Mouse (Mus musculus) forebrain, embryonic 10.5 days (tissue): ENCODE results near the gene H2-Ob. TPM values are rescaled to one million over a fixed set of nuclear protein-coding genes. Genes with fewer than 3 reads are reported as not detected.

ENCODE experiments used
- DNase-seq: peaks from one replicate; pipeline ENCODE4 v3.0.0-alpha.2; 2017; ENCODE audit warnings: low spot score; ENCODE audit errors: extremely low spot score
- H3K27ac ChIP-seq: fragments of 300-500 bp; sonication (generic); 2 replicates; pipeline ENCODE4 v1.5.1; 2016; ENCODE audit warnings: mild to moderate bottlenecking
- H3K27me3 ChIP-seq: fragments of 300-500 bp; sonication (generic); 2 replicates; pipeline ENCODE4 v1.6.1; 2016; ENCODE audit warnings: mild to moderate bottlenecking; ENCODE audit not compliant: poor library complexity, severe bottlenecking
- H3K36me3 ChIP-seq: fragments of 300-500 bp; sonication (generic); replicated peaks from 2 replicates; pipeline ENCODE4 v1.6.1; 2016; ENCODE audit warnings: mild to moderate bottlenecking, moderate library complexity
- H3K4me1 ChIP-seq: fragments of 300-500 bp; sonication (generic); 2 replicates; pipeline ENCODE4 v1.6.1; 2016
- H3K4me3 ChIP-seq: fragments of 300-500 bp; sonication (generic); 2 replicates; pipeline ENCODE4 v1.5.1; 2016; ENCODE audit warnings: mild to moderate bottlenecking, moderate library complexity
- H3K9me3 ChIP-seq: fragments of 300-500 bp; sonication (generic); 2 replicates; pipeline ENCODE4 v1.6.1; 2016; ENCODE audit warnings: mild to moderate bottlenecking, moderate library complexity
- WGBS: fragments of 180-500 bp; shearing (Covaris S2); methylation state at CpG from one replicate; pipeline ENCODE4 v1.1.7; 2016; 5-methylcytosine and 5-hydroxymethylcytosine counted together
- polyA plus RNA-seq: library from polyadenylated mRNA; unstranded; fragments of >200 nt; fragmentation: Nextera tagmentation; extraction: Ambion mirVana; gene quantifications from 2 replicates; pipeline ENCODE4 v1.2.1, GENCODE M21; 2016

H2-Ob gene
- polyA plus RNA-seq, 1 experiment from 2014 or later = not detected

DNA sequence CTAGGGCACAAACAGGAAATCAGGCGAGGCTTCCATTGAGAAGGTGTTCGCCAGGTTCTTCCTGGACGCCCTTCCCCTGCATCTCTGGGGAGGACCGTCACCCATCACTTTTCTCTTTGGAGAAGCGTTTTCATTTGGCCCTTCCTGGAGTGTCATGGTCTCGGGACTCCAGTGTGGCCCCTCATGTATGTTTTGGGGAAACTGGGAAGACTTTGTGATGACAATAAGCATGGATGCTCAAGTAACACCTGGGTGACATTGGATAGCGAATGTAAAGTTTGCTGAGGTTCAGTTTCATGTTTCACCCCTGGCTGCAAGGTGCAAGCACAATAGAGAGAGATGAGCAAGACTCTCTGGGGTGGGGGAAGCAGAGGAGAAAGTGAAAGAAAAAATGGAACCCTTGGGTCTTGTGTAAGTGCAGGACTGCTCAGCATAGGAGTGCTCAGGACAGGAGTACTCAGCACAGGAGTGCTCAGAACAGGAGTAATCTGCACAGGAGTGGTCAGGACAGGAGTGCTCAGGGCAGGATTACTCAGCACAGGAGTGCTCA, 37.1 kb upstream of the H2-Ob start:
- Histone ChIP-seq H3K9me3 (no peaks in the 10 kb centered on the region), H3K36me3 (no peaks in the 10 kb centered on the region), H3K27ac (no peak overlapping the region), H3K4me3 (no peak overlapping the region), H3K27me3 (peaks cover 92% of the 10 kb centered on the region), H3K4me1 (peaks cover 33% of the 10 kb centered on the region)
- no peak for DNase-seq
- 67% methylated on average over 7 of the region's 7 CpGs for WGBS

DNA sequence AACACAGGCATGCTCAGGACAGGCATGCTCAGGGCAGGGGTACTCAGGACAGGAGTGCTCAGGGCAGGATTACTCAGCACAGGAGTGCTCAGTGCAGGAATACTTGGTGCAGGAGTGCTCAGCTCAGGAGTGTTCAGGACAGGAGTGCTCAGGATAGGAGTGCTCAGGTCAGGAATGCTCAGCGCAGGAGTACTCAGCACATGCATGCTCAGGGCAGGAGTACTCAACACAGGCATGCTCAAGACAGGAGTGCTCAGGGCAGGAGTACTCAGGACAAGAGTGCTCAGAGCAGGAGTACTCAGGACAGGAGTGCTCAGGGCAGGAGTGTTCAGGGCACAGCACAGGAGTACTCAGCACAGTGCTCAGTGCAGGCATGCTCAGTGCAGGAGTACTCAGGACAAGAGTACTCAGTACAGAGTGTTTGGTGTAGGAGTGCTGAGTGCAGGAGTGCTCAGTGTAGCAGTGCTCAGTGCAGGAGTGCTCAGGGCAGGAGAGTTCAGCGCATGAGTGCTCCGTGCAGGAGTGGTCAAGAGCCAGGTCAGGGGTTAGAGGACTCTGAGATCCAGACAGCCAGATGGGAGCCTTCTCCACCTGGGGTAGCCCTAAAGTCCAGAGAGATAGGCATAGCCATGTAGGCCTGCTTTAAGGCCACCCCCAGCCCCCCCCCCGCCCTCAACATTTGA, 35.8 kb upstream of the H2-Ob start:
- peaks cover 89% of the 10 kb centered on the region for H3K27me3 ChIP-seq
- H3K27ac ChIP-seq = no peak overlapping the region
- H3K9me3 ChIP-seq = no peaks in the 10 kb centered on the region
- DNase-seq = no peak
- 84% methylated on average over 4 of the region's 4 CpGs for WGBS
- H3K36me3 ChIP-seq = no peaks in the 10 kb centered on the region
- H3K4me3 ChIP-seq = no peak overlapping the region
- H3K4me1 ChIP-seq = peaks cover 20% of the 10 kb centered on the region

DNA sequence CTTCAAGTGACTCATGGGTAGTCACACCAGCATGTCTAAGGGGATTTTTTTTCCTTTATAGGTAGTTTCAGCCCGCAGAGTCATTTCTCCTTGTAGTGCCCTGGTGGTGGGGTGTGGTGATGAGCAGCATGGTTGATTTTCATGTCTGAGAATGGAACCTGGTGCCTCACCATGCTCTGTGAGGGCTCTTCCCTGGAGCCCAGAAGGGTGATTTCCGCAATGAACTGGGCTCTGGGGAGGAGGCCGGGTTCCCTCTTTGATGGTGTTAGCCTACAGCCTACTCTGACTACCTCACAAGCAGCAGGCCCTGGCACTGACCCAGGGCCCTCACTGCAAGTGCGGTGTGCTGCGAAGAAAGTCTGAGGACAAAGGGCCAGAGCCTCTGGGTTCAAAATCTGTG, 35.3 kb upstream of the H2-Ob start, which contains the start of gene Tap2:
Gene Tap2, plus strand, starts transcription at position 84 of the 400 bp plus-strand sequence.
- peak within 1 kb of the TSS; percentile 70 for H3K4me3 ChIP-seq
- WGBS = 64% methylated on average over 5 of the region's 5 CpGs
- no peaks in the 10 kb centered on the region for H3K36me3 ChIP-seq
- DNase-seq = no peak
- peak within 1 kb of the TSS; percentile 56; the same call in 1 of the 2 replicates for H3K27ac ChIP-seq
- H3K27me3 ChIP-seq = peaks cover 89% of the 10 kb centered on the region
- H3K4me1 ChIP-seq = peaks cover 14% of the 10 kb centered on the region
- no peaks in the 10 kb centered on the region for H3K9me3 ChIP-seq

DNA sequence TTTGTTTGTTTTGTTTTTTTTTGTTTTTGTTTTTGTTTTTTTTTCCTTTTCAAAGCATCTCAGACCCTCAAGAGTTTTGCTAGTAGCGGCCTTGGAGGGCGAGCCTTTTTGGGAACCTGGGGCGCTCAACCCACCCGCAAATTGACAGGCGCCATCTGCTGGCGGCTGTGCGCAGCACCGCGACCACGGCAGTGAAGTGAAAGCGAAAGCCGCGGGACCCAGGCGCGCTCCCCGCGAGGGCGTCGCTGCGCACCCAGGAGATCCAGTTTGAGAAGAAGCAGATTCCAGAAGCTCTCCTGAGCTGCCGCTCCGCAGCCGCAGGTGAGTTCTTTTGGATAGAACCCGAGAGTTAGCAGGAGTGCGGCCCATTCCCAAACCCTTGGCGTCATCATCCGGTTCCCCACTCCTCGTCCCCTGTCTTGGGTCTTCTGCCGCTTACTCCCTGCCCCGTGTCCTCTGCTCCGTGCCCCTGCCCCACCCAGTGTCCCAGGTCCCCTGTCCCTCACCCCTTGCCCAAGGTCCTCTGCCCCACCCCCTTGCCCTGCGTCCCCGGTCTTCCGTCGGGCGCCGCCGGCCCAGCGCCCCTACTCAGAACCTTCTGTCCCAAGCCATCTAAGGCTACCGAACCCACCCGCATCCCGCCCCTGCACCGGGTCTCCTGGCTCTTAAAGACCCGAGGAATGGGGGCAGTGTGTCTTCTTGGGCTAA, 34.2 kb upstream of the H2-Ob start:
- no peaks in the 10 kb centered on the region for H3K9me3 ChIP-seq
- H3K4me1 ChIP-seq = peaks cover 13% of the 10 kb centered on the region
- H3K27me3 ChIP-seq = peaks cover 87% of the 10 kb centered on the region
- peak overlapping the region; percentile 56; the same call in 1 of the 2 replicates for H3K27ac ChIP-seq
- DNase-seq = peak; percentile 77
- WGBS = 1% methylated on average over 44 of the region's 44 CpGs
- H3K4me3 ChIP-seq = peak overlapping the region; percentile 70
- H3K36me3 ChIP-seq = no peaks in the 10 kb centered on the region

DNA sequence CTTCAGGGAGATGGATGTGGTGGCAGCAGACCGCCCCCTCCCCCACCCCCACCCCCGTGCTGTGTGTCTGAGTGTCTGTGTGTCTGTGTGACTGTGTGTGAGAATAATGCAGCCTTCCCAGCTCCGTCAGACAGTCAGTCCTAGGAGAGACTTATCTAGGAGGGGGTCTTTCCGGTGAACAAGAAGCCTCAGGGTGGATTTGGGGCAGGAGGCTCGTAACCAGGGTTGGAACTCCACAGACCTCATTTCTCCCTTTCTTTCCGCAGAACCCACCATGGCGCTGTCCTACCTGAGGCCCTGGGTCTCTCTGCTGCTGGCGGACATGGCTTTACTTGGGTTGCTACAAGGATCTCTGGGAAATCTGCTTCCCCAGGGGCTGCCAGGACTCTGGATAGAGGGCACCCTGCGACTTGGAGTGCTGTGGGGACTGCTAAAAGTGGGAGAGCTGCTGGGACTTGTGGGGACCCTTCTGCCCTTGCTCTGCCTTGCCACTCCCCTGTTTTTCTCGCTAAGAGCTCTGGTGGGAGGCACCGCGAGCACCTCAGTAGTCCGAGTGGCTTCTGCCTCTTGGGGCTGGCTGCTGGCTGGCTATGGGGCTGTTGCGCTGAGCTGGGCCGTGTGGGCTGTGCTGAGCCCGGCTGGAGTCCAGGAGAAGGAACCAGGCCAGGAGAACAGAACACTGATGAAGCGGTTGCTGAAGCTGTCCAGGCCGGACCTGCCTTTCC, 33.5 kb upstream of the H2-Ob start:
- WGBS = 11% methylated on average over 18 of the region's 18 CpGs
- peaks cover 13% of the 10 kb centered on the region for H3K4me1 ChIP-seq
- H3K4me3 ChIP-seq = peak overlapping the region; percentile 70
- peaks cover 4% of the 10 kb centered on the region; the same call in 1 of the 2 replicates for H3K9me3 ChIP-seq
- no peak for DNase-seq
- peaks cover 81% of the 10 kb centered on the region for H3K27me3 ChIP-seq
- no peaks in the 10 kb centered on the region for H3K36me3 ChIP-seq
- 0 out of 2 replicates have a peak overlapping the region, but pooled peaks have one; percentile 56 for H3K27ac ChIP-seq

DNA sequence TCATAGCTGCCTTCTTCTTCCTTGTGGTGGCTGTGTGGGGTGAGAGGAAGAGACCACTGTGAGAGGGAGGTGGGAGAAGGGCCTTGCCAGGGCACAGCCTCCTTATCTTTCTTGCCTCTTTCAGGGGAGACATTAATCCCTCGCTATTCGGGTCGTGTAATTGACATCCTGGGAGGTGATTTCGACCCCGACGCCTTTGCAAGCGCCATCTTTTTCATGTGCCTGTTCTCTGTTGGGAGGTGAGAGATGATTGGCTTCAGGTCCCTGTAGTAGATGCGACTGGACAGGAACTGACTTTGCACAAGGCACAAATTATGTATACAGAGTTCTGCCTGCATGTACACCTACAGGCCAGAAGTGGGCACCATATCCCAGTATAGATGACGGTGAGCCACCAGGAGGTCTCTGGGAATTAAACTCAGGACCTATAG, 32.9 kb upstream of the H2-Ob start:
- no peak for DNase-seq
- H3K27ac ChIP-seq = no peak overlapping the region
- 18% methylated on average over 9 of the region's 9 CpGs for WGBS
- peaks cover 4% of the 10 kb centered on the region; the same call in 1 of the 2 replicates for H3K9me3 ChIP-seq
- no peaks in the 10 kb centered on the region for H3K36me3 ChIP-seq
- peaks cover 13% of the 10 kb centered on the region for H3K4me1 ChIP-seq
- H3K27me3 ChIP-seq = peaks cover 81% of the 10 kb centered on the region
- peak overlapping the region; percentile 70 for H3K4me3 ChIP-seq

DNA sequence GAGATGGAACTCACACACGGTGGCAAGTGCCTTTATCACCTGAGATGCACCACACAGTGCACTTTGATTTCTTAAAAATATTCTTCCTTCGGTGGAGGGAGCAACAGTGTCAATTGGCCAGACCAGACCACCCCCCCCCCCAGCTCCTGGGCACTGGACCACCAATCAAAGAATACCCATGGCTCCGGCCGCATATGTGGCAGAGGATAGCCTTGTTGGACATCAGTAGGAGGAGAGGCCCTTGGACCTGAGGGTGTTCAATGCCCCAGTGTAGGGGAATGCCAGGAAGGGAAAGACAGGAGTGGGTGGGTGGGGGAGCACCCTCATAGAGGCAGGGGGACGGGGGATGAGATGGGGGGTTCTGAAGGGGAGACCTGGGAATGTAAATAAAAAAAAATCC, 32.0 kb upstream of the H2-Ob start:
- Histone ChIP-seq H3K27me3 (peaks cover 81% of the 10 kb centered on the region), H3K4me1 (peaks cover 16% of the 10 kb centered on the region), H3K27ac (no peak overlapping the region), H3K9me3 (peaks cover 4% of the 10 kb centered on the region; the same call in 1 of the 2 replicates), H3K36me3 (no peaks in the 10 kb centered on the region), H3K4me3 (no peak overlapping the region)
- no peak for DNase-seq
- 91% methylated on average over 5 of the region's 5 CpGs for WGBS

DNA sequence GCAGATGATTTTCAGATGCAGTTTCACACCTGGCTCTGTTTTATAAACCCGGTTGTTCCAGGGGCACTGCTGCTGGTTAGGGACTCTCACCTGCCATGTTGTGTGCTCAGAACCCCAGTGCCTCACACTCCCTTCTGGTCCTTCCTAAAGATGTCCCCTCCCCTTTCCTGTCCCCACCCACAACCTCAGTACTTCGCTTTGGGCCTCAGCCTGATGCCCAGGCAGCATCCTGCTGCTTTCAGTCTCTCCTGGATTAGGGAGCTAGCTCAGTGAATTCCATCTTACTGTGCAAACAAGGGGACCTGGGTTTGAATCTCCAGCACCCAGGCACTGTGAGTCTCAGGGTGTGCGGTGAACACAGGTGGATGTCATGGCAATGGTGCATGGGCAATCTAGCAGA, 31.2 kb upstream of the H2-Ob start:
- H3K27ac ChIP-seq = no peak overlapping the region
- 66% methylated on average over 3 of the region's 3 CpGs for WGBS
- H3K27me3 ChIP-seq = peaks cover 86% of the 10 kb centered on the region
- H3K9me3 ChIP-seq = peaks cover 4% of the 10 kb centered on the region; the same call in 1 of the 2 replicates
- H3K36me3 ChIP-seq = no peaks in the 10 kb centered on the region
- DNase-seq = no peak
- H3K4me3 ChIP-seq = no peak overlapping the region
- H3K4me1 ChIP-seq = peaks cover 20% of the 10 kb centered on the region

DNA sequence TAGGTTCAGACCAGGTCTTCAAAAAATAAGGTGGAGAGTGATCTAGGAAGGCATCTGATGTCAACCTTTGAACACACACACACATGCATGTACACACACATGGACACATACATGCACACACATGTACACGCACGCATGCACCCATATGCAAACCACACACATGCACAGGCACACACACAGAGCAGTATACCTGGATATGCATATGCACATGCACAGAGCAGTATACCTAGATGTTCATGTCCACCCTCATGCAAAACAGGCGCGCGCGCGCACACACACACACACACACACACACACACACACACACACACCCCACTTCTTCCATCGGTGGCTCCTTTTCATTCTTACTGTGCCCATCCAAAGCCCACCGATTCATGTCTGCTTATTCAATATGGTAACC, 30.8 kb upstream of the H2-Ob start:
- H3K27ac ChIP-seq = no peak overlapping the region
- peaks cover 4% of the 10 kb centered on the region; the same call in 1 of the 2 replicates for H3K9me3 ChIP-seq
- WGBS = 95% methylated on average over 9 of the region's 9 CpGs
- peaks cover 86% of the 10 kb centered on the region for H3K27me3 ChIP-seq
- no peaks in the 10 kb centered on the region for H3K36me3 ChIP-seq
- no peak for DNase-seq
- peaks cover 20% of the 10 kb centered on the region for H3K4me1 ChIP-seq
- H3K4me3 ChIP-seq = no peak overlapping the region

DNA sequence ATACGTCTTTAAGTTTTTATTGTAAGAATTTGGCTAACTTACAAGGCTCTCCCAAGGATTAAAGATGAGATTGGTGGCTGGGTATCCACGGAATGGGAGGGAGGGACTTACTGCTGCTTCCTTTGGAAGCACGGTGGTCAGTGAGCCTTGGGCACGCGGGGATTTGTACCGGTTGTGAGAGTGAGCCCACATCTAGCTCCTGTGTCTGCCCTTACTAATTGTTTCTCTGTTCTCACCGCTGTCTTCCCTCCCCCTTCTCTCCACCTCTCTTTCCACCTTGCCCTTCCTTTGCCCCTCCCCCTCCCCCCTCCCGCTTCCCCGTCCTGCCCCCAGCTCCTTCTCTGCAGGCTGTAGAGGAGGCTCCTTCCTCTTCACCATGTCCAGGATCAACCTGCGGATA, 30.3 kb upstream of the H2-Ob start:
- Histone ChIP-seq H3K9me3 (peaks cover 4% of the 10 kb centered on the region; the same call in 1 of the 2 replicates), H3K36me3 (no peaks in the 10 kb centered on the region), H3K4me1 (peaks cover 20% of the 10 kb centered on the region), H3K27me3 (peaks cover 86% of the 10 kb centered on the region), H3K27ac (no peak overlapping the region), H3K4me3 (no peak overlapping the region)
- WGBS = 18% methylated on average over 10 of the region's 10 CpGs
- no peak for DNase-seq

DNA sequence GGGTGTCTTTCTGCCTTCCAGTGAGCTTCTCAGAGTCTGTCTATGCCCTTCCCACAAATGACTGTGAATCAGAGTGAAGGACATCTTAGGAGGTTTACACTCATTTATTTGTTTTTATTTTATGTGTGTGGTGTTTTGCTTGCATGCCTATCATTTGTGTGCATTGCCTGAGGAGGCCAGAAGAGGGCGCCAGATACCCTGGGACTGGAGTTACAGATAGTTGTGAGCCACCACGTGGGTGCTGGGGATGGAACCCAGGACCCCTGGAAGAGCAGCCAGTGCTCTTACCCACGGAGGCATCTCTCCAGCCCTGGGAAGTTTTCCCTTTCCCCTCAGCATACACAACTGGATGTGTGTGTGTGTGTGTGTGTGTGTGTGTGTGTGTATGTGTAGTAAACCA, 29.0 kb upstream of the H2-Ob start:
- DNase-seq = no peak
- Histone ChIP-seq H3K27me3 (peaks cover 88% of the 10 kb centered on the region), H3K4me1 (peaks cover 24% of the 10 kb centered on the region), H3K9me3 (peaks cover 4% of the 10 kb centered on the region; the same call in 1 of the 2 replicates), H3K36me3 (no peaks in the 10 kb centered on the region), H3K4me3 (no peak overlapping the region), H3K27ac (no peak overlapping the region)
- WGBS = 37% methylated on average over 3 of the region's 3 CpGs

DNA sequence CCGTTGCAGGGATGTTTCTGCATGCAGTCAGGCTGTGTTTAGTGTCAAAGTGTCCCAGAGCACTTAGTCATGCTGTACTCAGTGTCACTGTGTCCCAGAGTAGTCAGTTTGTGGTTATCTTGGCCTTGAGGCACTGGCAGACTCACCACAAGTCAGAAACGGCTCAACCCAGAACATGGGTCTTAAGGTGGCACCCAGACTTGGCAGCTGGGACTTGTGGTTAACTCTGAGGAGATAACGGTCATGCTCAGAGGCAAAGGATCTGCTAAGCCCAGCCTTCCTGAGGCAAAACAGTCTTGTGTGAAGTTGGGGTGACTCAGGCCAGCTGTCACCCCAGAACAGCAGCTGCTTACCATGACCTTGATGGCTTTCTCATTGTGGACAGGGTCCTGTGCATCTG, 28.1 kb upstream of the H2-Ob start:
- WGBS = 84% methylated on average over 3 of the region's 3 CpGs
- H3K4me3 ChIP-seq = no peak overlapping the region
- no peak for DNase-seq
- no peaks in the 10 kb centered on the region for H3K36me3 ChIP-seq
- no peak overlapping the region for H3K27ac ChIP-seq
- H3K27me3 ChIP-seq = peaks cover 88% of the 10 kb centered on the region
- H3K4me1 ChIP-seq = peaks cover 15% of the 10 kb centered on the region
- peaks cover 4% of the 10 kb centered on the region; the same call in 1 of the 2 replicates for H3K9me3 ChIP-seq
